Mouse (Mus musculus) heart, postnatal 4 days (tissue): ENCODE data around the gene AA986860. TPM values are rescaled to one million over a fixed set of nuclear protein-coding genes. Genes with fewer than 3 reads are reported as not detected.
A peak's percentile ranks its signal among the peaks of the same experiment; 100 is the strongest.

Experiments
- DNase-seq: peaks from one replicate; pipeline ENCODE4 v3.0.0; 2021
- total RNA-seq, 2 experiments: library from RNA; stranded (reverse); gene quantifications; 2 replicates each; pipeline ENCODE4 v1.2.3; 2021

The AA986860 gene
- total RNA-seq, 2 experiments from 2014 or later: 0.79 to 0.97 TPM

DNA sequence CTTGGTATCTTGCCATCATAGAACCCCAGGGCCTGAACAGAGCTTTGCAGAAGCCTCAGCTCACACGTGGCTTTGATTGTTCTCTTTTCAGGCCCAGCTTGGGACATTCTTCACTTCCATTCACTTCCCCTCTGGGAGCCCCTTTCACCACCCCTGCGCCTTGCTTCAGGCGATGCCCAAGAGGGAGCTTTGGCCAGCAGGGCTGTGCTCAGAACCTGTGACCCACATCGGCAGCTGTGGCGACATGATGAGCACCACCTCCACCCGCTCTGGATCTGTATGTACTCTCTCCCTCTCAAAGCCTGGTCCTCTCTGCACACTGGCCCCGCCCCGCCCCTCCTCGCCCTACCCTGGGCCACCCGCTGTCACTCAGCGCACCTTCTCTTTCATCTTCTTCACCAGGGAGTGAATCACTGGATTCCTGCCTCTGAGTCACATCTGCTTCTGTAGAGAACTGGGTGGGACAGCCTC, 5.7 kb downstream of the AA986860 start:
- DNase-seq: no peak

DNA sequence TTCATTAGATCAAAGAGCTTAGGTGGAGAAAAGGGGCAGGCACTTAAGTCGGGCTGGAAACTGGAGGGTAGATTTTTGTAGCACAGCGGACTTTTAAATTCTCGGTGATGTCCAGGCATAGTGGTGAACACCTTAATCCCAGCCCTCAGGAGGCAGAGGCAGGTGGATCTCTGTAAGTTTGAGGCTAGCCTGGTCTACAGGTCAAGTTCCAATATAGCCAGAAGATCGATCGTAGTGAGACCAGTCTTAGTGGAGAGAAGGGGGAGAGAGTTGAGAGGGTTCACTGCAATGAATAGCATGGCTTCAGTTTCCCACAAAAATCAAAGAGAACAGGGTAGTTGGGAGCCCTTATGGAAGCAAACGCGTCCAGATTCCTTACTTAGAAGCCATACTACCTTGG, 6.1 kb downstream of the AA986860 start:
- DNase-seq: no peak

GRCm38 (mm10) chr1:130738551-130739106, 6.9 kb downstream of the AA986860 start:
- no peak for DNase-seq

DNA sequence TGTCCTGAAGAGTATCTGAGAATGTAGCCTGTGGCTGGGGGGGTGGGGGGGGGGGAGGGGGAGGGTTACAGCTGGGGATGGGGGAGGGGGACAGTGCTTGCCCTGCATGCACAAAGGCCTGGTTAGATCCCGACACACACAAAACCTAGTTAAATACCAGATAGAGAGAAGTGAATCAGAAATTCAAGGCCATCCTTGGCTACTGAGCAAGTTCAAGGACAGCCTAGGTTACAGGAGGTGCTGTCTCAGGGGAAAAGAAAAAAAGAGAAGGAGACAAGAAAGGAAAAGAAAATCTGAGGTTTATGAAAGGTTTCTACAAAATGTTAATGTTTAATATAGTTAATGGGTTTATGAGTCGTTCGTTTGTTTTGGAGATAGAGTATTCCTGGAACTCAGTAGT, 7.9 kb downstream of the AA986860 start:
- DNase-seq: no peak

DNA sequence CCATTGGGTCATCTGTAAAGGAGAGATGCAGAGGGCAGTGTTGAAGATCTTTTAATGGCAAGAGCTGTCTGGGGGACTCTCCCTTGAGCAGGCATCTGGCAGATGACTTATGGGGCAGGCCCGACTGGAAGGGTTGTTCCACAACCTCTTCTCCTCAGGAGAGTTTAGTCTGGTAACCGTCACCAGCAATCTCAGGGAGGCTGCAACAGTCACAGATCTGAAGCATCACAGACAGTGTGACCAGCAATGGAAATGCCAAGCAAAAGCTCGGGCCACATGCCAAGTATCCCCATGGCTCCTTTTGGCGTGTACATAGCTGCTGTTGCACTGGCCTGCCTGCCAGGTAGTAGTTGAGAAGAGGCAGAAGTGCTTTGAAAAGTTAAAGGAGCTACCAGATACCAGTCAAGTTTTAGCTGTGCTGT, 8.5 kb downstream of the AA986860 start:
- DNase-seq: peak; percentile 58

- DNase-seq: peak; percentile 13
Measured at GRCm38 (mm10) chr1:130740781-130741720, 9.3 kb downstream of the AA986860 start.

DNA sequence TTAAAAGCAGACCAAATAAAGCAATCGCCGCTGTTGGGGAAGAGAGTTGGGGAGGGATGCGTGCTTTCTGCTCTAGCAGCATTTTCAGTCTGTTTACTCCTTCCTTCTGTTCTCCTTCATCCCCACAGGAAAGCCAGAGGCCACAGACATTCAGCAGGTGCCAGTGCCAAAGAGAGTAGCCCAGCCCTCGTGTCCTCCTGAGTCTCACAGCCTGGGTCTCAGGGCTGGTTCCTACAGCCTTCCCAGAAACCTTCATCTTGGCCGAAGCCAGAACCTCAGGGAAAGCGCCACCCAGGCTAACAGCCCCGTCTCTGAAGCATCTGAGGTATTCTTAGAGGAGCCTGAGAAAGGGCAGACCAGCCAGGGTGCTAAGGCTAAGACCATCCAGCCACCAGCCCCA, 10.4 kb downstream of the AA986860 start:
- DNase-seq: no peak

DNA sequence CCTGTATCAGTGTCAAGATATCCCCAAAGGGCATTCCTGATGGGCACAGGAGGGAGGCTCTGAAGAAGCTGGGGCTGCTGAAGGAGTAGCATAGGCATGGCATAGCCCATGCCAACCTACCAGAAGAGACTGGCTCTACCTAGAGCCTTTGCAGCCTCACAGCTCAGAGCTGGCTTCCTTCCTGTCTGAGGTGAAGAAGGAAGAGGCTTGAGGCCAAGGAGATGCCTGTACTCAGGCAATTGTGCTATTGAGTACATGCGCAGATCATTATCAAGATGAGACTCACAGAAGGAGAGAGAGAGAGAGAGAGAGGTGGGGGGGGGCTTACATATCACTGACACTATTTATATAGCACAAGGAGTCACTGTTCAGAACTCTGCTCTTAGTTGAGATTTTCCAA, 12.0 kb downstream of the AA986860 start:
- DNase-seq: no peak

- DNase-seq: no peak
Measured at GRCm38 (mm10) chr1:130744217-130744616, 12.4 kb downstream of the AA986860 start.

DNA sequence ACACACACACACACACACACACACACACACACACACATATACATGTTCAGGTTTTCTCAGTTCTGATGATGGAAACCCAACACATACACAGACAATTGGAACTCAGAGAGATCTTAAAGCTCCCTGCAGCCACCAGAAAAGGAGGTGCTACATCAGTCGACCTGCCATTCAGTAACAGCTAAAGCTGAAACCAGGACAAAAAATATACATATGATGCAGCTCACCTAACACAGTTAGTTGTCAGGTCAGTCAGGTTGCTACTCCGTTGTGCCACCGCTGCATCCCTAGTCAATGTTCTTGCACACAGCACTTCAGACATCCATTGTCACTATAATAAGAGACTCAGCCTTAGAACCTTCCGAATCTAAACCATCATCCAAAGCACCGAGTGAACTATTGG, 13.2 kb downstream of the AA986860 start:
- DNase-seq: no peak

DNA sequence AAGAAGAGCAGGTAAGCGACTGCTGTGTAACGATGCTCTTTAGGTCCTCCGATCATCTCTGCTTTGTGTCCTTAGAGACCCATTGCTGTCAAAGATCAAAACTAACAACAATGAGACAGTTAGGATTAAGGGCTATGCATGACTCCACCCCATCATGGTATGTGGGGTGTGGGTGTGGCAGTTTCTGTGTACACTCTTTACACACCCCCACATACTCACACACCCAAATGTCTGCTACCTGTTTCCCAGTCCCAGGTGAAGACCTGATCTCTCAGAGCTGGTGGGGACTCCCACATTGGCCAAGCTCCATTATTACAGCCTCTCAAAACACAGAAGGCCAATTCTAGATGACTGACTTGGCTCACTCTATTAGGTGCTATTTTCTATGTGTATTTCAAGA, 13.8 kb downstream of the AA986860 start:
- no peak for DNase-seq

DNA sequence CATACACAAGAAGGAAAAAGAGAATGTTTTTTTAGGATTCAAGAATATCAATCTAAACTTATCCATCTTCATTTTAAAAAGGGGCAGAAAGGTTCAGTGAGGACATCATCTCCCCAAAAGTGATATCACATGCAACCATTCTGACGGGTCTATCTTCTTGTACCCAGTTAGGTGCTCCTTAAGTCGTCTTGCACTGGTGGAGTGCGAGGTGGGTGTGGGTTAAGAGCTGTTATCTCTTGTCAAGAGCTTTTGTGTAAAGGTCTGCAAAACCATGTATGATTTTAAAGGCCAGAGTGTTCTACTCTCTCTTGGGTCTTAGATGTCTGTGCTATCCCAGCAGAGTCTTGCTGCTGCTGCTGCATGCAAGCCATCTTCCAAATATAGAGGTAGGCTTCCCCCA, 15.0 kb downstream of the AA986860 start:
- no peak for DNase-seq

DNA sequence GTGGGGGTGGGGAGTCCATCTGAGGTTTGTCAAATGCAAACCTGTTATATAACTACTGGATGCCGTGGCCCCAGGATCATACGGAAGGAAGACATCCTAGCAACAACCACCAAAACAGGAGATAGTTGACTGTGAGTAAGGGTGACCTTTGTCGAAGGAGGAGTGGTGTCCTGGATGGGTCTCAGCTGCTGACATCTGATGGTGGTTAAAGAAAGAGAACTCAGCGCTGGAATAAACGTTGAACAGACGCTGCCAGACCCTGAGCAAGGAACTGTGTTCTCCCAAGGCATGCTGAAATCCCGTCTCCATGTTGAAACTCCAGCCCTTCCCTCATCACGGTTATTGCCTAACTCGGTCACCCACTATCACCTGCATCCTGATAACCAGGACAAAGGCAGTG, 27.9 kb downstream of the AA986860 start:
- DNase-seq: no peak

- no peak for DNase-seq
Measured at GRCm38 (mm10) chr1:130761597-130761996, 29.8 kb downstream of the AA986860 start.

DNA sequence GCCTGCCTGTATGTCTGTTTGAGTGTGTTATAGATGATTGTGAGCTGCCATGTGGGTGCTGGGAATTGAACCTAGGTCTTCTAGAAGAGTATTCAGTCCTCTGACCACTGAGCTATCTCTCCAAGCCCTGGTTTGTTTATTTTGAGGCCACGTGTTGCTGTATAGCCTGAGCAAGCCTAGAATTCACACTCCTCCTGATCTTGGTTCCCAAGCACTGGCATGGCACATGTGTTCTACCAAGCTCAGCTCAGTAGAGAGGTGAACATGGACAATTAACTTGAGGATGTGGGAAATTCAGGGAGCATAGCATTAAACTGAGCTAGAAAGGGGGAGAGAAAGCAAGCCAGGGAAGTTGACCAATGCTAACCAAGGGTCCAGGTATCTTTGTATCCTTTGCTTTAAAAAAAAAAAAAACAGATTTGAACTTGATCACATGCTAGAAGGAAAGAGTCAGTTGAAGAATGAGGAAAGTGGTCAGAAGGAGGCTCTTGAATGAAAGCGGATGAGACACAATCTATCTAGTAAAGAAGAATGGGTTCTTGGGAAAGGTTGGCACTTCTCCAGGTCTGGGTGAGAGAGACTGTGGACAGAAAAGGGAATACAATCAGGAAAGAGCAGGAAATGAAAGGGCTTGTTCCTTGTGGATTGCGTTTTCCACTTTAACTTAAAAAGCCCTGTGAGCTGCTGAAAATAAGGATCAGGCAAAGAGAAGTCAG, 30.4 kb downstream of the AA986860 start:
- no peak for DNase-seq

DNA sequence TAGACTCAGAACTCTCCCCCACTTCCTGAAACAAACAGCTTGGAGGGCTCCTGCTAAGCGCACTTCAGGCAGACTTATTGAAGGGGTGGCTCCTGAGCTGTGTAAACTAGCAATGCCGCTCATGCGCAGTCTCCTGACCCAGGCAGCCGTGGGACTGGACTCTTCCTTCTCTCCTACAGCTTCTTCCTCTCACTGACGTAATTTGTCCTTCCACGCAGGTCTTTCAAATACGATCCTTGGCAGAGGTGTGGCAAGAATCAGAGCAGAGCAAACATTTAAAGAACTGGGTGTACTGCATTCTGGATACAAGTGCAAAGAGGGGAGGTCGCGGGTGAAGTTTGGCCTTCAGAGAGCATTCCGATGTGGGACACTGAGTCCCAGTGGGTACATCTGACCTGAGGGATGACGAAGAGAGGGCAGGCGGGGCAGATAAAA, 32.3 kb downstream of the AA986860 start:
- no peak for DNase-seq

DNA sequence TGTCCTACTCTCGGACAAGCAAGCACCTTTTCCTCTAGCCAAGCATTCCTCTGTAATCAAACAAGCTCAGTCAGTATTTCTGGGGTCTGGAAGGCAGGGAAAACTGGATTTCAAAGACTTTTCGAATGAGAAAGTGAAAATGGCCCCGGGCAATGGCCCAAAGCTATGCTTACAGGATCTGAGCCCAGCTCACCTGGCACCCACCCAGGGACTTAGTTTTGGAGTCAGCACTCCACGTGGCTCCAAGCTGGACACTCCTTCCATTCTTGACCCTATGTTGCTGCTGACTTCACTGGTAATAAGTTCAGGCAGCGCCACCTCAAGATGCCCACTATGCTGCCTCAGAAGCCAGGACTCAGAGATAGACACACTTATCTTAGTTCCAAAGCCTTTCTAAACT, 35.3 kb downstream of the AA986860 start:
- no peak for DNase-seq

DNA sequence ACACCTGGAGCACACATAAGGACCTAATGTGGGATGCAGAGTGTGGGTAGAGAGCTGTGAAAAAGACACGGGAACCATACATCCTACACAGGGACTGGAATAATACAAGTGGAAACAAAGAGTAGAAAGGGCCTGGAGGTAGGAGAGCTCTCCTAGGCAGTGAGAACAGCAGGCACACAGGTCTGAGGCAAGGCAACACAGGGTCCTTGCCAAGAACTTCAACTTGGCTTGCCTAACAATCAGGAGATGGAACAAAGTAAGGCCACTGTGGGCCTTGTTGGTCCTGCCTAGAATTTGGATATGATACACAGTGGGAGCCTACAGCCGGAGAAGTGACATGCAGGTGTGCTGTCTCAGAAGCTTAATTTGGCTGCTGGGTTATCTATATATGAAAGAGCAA, 38.1 kb downstream of the AA986860 start:
- DNase-seq: no peak

DNA sequence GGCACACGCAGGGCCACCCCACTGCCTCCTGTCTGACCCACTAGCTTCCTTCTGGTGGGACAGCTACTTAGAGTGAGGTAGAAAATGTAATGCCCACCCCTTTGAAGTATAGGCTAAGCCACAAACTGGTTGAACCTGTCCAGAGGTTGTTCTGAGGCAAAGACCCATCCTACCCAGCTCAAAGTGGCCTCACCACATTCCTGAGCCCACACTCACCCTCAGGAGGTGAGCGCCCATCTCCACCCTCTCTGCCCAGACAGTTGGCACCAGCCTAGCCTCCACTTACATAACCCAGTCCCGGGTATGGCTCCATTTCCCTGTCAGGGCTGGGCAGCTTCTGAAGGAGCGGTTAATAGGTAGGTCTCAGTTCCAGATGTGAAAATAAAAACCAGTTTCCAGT, 38.7 kb downstream of the AA986860 start:
- no peak for DNase-seq

GRCm38 (mm10) chr1:130770981-130771494, 39.3 kb downstream of the AA986860 start:
- no peak for DNase-seq

GRCm38 (mm10) chr1:130775234-130775633, 43.5 kb downstream of the AA986860 start:
- no peak for DNase-seq

DNA sequence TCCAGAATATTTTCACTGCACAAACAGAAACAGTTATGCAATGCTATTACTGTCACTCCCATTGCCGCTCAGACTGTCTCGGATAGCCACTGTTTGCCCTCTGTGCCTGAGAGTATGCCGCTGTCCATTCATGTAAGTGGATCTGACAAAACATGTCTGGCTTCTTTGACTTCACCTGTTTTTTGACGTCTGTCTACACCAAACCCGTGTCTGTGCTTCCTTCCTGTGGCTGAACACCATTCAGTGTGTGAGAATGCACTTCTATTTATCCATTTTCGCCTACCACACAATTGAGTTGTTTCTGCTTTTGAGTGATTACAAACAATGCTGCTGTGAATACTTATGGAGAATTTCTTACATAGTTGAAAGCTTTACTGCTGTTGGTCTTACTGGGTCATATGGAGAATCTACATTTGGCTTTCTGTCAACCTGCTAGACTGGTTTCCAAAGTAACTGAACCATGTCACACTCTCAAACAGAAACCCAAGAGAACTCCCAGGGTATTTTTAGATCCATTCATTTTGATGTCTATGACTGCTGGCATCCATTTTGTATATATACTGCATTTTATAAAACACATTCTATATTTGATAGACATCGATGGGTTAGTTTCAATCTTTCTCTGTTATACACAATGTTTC, 44.0 kb downstream of the AA986860 start:
- DNase-seq: no peak

DNA sequence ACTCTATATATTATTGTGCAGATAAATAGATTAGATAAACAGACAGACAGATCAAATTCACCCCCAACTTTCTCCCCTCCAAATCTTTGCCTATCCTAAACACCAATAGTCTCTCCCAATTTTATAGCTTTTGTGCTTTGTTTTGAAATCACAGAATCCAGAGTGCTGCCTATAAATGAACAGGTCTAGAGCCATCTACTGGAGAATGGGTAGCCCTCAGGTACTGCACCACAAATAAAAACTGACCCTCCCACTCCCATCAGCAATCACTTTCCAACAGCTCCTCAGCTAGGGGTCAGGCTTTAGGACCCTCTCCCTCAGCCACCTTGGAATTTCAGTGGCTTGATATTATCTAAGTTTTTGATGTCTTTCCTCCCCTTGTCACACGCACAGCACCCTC, 44.9 kb downstream of the AA986860 start:
- no peak for DNase-seq
